Mouse (Mus musculus) neural tube, embryonic 11.5 days (tissue): ENCODE results near the gene Ubash3b. TPM values are rescaled to one million over a fixed set of nuclear protein-coding genes. Genes with fewer than 3 reads are reported as not detected.

Experiments used
- ATAC-seq: fragments of 200-750 bp; cut with Nextera tagmentation; 2 replicates; pipeline ENCODE4 v1.8.0; 2017; ENCODE audit warnings: moderate number of reproducible peaks, mild to moderate bottlenecking, moderate TSS enrichment, moderate library complexity; ENCODE audit not compliant: insufficient read depth, low FRiP score, low TSS enrichment
- DNase-seq: peaks from one replicate; pipeline ENCODE4 v3.0.0-alpha.2; 2015; ENCODE audit warnings: low spot score
- H3K27ac ChIP-seq: fragments of 300-500 bp; sonication (generic); 2 replicates; pipeline ENCODE4 v1.5.1; 2014; ENCODE audit warnings: low read depth, mild to moderate bottlenecking, low read length
- H3K27me3 ChIP-seq: fragments of 300-500 bp; sonication (generic); 2 replicates; pipeline ENCODE4 v1.6.1; 2014; ENCODE audit warnings: mild to moderate bottlenecking, low read length, mixed read lengths; ENCODE audit not compliant: control insufficient read depth, insufficient read depth
- H3K36me3 ChIP-seq: fragments of 300-500 bp; sonication (generic); 2 replicates; pipeline ENCODE4 v1.6.1; 2014; ENCODE audit warnings: mild to moderate bottlenecking, low read length, moderate library complexity, mixed read lengths; ENCODE audit not compliant: control insufficient read depth, insufficient read depth
- H3K4me1 ChIP-seq: fragments of 300-500 bp; sonication (generic); 2 replicates; pipeline ENCODE4 v1.6.1; 2014; ENCODE audit warnings: low read length, mixed read lengths; ENCODE audit not compliant: control insufficient read depth, insufficient read depth
- H3K4me2 ChIP-seq: fragments of 300-500 bp; sonication (generic); 2 replicates; pipeline ENCODE4 v1.6.1; 2014; ENCODE audit warnings: low read depth, mild to moderate bottlenecking, moderate library complexity
- H3K4me3 ChIP-seq: fragments of 300-500 bp; sonication (generic); 2 replicates; pipeline ENCODE4 v1.5.1; 2014; ENCODE audit warnings: low read depth, low read length
- H3K9ac ChIP-seq: fragments of 300-500 bp; sonication (generic); 2 replicates; pipeline ENCODE4 v1.6.1; 2014; ENCODE audit warnings: mild to moderate bottlenecking, low read length
- H3K9me3 ChIP-seq: fragments of 300-500 bp; sonication (generic); 2 replicates; pipeline ENCODE4 v1.6.1; 2016; ENCODE audit warnings: low read length; ENCODE audit not compliant: control insufficient read depth
- WGBS: fragments of 180-500 bp; shearing (Covaris S2); extraction: QIAGEN DNeasy Blood & Tissue Kit; methylation state at CpG from one replicate; pipeline ENCODE4 v1.1.7; 2014; 5-methylcytosine and 5-hydroxymethylcytosine counted together
- polyA plus RNA-seq: library from polyadenylated mRNA; unstranded; fragments of >200 nt; fragmentation: Nextera tagmentation; extraction: Ambion mirVana; gene quantifications from 2 replicates; pipeline ENCODE4 v1.2.1, GENCODE M21; 2014

The Ubash3b gene
- polyA plus RNA-seq, 1 experiment from 2014 or later = 14.4 TPM

DNA sequence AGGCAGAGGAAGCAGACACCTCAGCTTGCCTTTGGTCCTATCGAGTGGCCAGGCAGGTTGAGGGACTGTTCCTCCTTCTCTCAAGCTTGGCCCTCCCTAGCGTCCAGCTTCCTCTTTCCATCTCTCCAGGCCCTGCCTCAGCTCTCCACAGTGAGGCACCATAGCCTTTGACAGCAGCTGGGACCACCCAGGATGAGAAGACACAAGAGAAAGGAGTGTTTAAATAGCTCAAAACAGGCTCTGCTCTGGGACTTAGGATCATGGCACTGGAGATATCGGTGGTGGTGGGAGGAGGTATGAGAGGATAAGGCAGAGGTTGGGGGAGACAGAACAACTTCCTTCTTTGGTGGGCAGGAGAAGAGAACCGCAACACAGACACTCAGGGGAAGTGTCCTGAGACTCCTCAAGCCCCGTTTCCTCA lies 90.7 kb downstream of the Ubash3b start:
- ATAC-seq = no peak
- Histone ChIP-seq H3K27me3 (no peaks in the 10 kb centered on the region), H3K4me1 (no peaks in the 10 kb centered on the region), H3K9ac (no peak overlapping the region), H3K9me3 (no peaks in the 10 kb centered on the region), H3K4me3 (no peak overlapping the region), H3K4me2 (no peak overlapping the region), H3K27ac (no peak overlapping the region), H3K36me3 (no peaks in the 10 kb centered on the region)
- 71% methylated on average over 5 of the region's 5 CpGs for WGBS
- no peak for DNase-seq

DNA sequence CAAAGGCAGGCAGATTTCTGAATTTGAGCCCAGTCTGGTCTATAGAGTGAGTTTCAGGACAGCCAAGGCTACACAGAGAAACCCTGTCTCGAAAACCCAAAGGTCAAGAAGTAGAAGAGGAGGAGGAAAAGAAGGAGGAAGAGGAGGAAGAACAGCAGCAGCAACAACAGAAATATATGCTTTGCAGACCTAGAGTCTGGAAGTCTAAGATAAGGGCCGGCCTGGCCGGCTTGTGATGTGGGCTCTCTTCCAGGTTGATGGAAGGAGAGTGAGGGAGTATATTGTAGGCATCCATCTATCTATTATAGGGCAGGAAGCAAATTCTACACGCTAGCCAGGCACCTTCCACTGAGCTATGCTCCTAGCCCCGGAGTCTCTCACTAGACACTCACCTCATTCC lies 92.0 kb downstream of the Ubash3b start:
- ATAC-seq (no peak), DNase-seq (no peak)
- Histone ChIP-seq H3K27me3 (no peaks in the 10 kb centered on the region), H3K4me3 (no peak overlapping the region), H3K4me1 (no peaks in the 10 kb centered on the region), H3K9ac (no peak overlapping the region), H3K36me3 (no peaks in the 10 kb centered on the region), H3K9me3 (no peaks in the 10 kb centered on the region), H3K4me2 (no peak overlapping the region), H3K27ac (no peak overlapping the region)
- WGBS = 91% methylated on average over 5 of the region's 5 CpGs

DNA sequence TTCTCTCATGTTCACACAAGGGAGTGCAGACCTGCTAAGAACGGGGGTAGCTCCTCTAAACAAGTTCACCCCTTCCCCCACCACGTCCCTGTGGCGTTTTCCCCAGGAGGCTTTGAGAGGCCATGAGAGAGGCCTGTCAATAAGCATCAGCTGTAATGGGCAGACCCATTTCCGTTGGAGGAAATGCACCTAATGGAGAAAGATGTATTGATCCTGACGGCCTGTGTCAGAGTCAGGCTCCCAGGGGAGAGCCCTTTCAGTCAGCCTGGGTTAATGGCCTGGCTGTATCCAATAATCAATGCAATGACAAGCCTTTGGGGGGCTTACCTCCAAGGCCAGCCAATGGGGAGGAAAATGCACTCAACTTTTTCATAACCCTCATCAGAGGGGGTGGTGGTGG lies 100.1 kb downstream of the Ubash3b start:
- Histone ChIP-seq H3K27me3 (no peaks in the 10 kb centered on the region), H3K36me3 (no peaks in the 10 kb centered on the region), H3K9ac (no peak overlapping the region), H3K4me1 (peaks cover 12% of the 10 kb centered on the region; the same call in 1 of the 2 replicates), H3K9me3 (no peaks in the 10 kb centered on the region), H3K4me2 (no peak overlapping the region), H3K27ac (no peak overlapping the region; the same call in 1 of the 2 replicates), H3K4me3 (no peak overlapping the region)
- WGBS = 30% methylated on average over 5 of the region's 5 CpGs
- ATAC-seq (no peak), DNase-seq (peak; percentile 36)

DNA sequence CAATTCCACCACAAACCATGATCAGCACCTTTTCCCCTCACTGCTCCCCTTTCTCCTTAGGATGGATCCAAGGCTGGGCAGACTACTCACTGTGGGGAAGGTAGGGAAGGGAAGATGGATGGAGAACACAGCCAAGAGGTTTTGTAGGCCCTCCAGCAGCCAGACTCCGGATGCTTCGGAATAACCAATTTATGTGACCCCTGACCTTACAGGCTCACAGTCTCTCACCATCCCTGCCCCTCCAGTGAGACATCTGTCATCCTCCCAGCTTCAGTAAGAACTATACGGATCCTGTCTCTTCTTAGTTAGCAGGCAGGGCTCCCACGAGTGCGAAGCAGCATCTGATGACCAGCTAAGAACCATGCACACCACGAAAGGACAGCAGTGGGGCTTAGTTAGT lies 100.9 kb downstream of the Ubash3b start:
- Histone ChIP-seq H3K9ac (no peak overlapping the region), H3K4me1 (peaks cover 12% of the 10 kb centered on the region; the same call in 1 of the 2 replicates), H3K27ac (0 out of 2 replicates have a peak overlapping the region, but pooled peaks have one; percentile 60), H3K4me3 (no peak overlapping the region), H3K36me3 (no peaks in the 10 kb centered on the region), H3K4me2 (no peak overlapping the region), H3K27me3 (no peaks in the 10 kb centered on the region), H3K9me3 (no peaks in the 10 kb centered on the region)
- DNase-seq (no peak), ATAC-seq (no peak)
- 69% methylated on average over 6 of the region's 6 CpGs for WGBS

DNA sequence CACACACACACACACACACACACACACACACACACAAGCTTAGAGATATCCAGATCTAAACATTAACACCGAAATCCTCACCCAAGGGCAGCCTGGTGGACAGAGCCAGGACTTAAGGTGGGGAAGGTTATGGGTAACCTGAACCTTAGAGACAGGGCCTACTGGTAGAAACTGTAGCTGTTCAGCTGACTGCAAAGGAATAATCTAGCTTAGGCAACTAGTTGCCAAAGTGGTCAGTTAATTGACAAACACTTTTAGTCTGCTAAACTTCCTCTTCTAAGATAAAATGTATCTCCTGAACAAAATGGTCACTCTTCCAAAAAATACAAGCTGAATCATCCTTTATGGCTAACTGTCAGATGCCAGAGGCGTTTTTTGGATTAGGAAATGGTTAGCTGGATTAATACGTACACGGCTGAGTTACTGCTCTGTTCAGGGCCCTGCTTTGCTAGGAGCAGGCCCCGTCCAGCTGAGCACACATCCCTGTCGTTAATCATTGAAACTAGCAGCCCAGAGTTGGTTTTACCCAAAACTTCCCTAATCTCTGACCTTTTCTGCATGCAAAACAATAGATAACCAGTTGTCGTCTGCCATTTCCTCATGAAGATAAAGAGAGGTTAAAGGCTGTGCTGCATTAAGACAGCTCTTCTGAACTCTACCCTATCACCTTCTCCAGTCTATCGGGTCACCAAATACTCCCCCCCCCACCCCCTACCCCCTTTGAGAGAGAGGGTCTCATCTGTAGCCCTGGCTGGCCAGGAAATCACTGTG lies 102.5 kb downstream of the Ubash3b start:
- no peaks in the 10 kb centered on the region for H3K27me3 ChIP-seq
- no peaks in the 10 kb centered on the region for H3K36me3 ChIP-seq
- no peak overlapping the region for H3K4me2 ChIP-seq
- H3K9me3 ChIP-seq = no peaks in the 10 kb centered on the region
- no peak for DNase-seq
- 53% methylated on average over 8 of the region's 8 CpGs for WGBS
- ATAC-seq = no peak
- no peak overlapping the region for H3K9ac ChIP-seq
- H3K4me3 ChIP-seq = no peak overlapping the region
- H3K27ac ChIP-seq = no peak overlapping the region
- peaks cover 12% of the 10 kb centered on the region; the same call in 1 of the 2 replicates for H3K4me1 ChIP-seq

DNA sequence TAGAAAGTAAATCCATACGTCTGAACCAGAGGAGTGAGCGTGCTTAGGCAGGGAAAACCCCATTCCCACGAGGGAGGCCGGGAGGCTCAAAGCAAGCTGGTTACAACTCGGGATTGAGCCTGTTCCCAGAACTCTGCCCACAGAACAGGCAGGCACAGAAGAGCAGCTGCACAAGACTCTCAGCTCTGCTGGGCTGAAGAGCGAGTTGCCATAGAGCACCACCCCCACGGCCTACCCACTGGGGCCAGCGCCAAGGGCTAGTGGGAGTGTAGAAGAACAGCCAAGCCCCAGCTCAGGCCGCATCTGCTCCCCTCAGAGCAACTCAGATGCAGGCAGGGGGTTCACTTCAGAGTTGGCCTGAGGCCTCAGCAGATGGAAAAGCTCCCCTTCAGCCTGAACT lies 107.3 kb downstream of the Ubash3b start:
- Histone ChIP-seq H3K4me1 (peaks cover 7% of the 10 kb centered on the region), H3K9me3 (no peaks in the 10 kb centered on the region), H3K4me3 (no peak overlapping the region), H3K4me2 (no peak overlapping the region), H3K9ac (no peak overlapping the region), H3K36me3 (no peaks in the 10 kb centered on the region), H3K27ac (no peak overlapping the region), H3K27me3 (no peaks in the 10 kb centered on the region)
- no peak for ATAC-seq
- WGBS = 84% methylated on average over 9 of the region's 9 CpGs
- DNase-seq = no peak

DNA sequence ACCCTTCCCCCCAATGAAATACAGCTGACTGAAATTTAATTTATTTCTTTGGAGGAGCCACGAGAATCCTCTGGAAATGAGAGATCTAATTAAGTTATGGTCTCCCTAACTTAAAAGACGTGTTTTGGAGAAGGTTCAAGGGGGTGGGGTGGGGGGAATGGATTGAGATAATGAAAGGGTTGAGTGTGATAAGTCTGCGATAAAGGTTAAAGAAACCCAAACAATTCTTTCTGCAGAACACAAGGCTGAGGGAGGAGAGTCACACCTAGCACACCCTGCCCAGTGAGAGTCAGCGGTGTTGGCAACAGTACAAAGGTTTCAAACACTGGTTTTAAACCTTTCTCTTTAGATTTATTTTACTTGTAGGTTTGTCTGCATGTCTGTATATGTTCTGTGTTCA lies 108.0 kb downstream of the Ubash3b start:
- DNase-seq (no peak), ATAC-seq (no peak)
- Histone ChIP-seq H3K4me1 (peaks cover 7% of the 10 kb centered on the region), H3K36me3 (no peaks in the 10 kb centered on the region), H3K4me3 (no peak overlapping the region), H3K9ac (no peak overlapping the region), H3K27me3 (no peaks in the 10 kb centered on the region), H3K9me3 (no peaks in the 10 kb centered on the region), H3K4me2 (no peak overlapping the region), H3K27ac (no peak overlapping the region)
- WGBS = 66% methylated on average over 4 of the region's 4 CpGs

DNA sequence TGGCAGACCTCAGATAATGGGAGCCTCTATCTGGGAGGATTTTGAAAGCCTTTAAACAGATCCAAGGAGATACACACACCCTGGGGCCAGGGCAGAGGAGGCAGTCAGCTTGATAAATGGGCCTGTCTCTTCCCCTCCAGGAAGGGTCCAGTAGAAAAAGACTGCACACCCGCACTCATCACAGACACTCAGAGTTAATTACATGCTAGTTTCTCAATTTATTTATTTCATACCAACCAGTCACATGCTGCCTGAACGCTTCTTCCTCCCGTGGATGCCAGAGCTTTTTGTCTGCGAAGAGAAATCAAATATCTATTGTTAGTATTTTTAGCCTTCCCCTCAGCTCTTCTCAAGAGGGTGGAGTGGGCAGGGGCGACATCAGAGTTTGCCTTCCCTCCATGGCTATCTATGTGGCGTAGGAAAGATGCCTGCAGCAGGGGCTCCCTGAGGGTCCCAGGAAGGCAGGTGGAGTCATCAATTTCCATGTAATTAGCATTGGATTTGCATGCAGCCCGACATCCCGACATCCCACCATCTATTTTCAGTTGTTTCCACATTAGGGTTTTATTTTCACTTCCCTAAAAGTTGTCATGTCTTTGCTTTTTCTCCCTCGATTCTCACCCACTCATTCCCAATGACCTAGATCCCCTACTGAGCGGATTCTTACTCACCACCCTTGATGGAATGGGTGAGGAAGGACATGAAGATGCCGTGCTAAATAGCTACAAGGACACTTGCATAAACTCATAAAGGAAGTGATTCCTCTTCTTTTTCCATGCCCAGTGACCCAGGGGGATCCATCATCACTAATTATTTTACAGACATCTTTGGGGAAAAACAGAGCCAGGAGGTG lies 110.2 kb downstream of the Ubash3b start:
- H3K27ac ChIP-seq = no peak overlapping the region
- H3K4me2 ChIP-seq = no peak overlapping the region
- H3K9me3 ChIP-seq = no peaks in the 10 kb centered on the region
- no peak overlapping the region for H3K4me3 ChIP-seq
- no peak for DNase-seq
- no peak for ATAC-seq
- H3K9ac ChIP-seq = no peak overlapping the region
- 61% methylated on average over 11 of the region's 11 CpGs for WGBS
- peaks cover 7% of the 10 kb centered on the region for H3K4me1 ChIP-seq
- H3K27me3 ChIP-seq = no peaks in the 10 kb centered on the region
- no peaks in the 10 kb centered on the region for H3K36me3 ChIP-seq
